Mouse (Mus musculus) stomach, postnatal 0 days (tissue): ENCODE measurements around the gene Gnat2. TPM values are rescaled to one million over a fixed set of nuclear protein-coding genes. Genes with fewer than 3 reads are reported as not detected.

Experiments used
- ATAC-seq: fragments of 200-750 bp; cut with Nextera tagmentation; 2 replicates; pipeline ENCODE4 v1.8.0; 2017; ENCODE audit not compliant: low FRiP score, low TSS enrichment
- DNase-seq: peaks from one replicate; pipeline ENCODE4 v3.0.0-alpha.2; 2016; ENCODE audit warnings: low spot score
- H3K27ac ChIP-seq: fragments of 300-500 bp; sonication (generic); replicated peaks from 2 replicates; pipeline ENCODE4 v1.5.1; 2014; ENCODE audit warnings: mild to moderate bottlenecking, control low read depth
- H3K27me3 ChIP-seq: fragments of 300-500 bp; sonication (generic); 2 replicates; pipeline ENCODE4 v1.6.1; 2014; ENCODE audit warnings: low read length; ENCODE audit not compliant: control insufficient read depth, insufficient read depth
- H3K36me3 ChIP-seq: fragments of 300-500 bp; sonication (generic); 2 replicates; pipeline ENCODE4 v1.6.1; 2014; ENCODE audit warnings: low read length, mixed read lengths; ENCODE audit not compliant: control insufficient read depth, insufficient read depth
- H3K4me1 ChIP-seq: fragments of 300-500 bp; sonication (generic); replicated peaks from 2 replicates; pipeline ENCODE4 v1.6.1; 2014; ENCODE audit warnings: antibody characterized with exemption; ENCODE audit not compliant: control insufficient read depth, insufficient read depth
- H3K4me2 ChIP-seq: fragments of 300-500 bp; sonication (generic); replicated peaks from 2 replicates; pipeline ENCODE4 v1.6.1; 2014; ENCODE audit warnings: low read depth, mild to moderate bottlenecking, control low read depth, moderate library complexity
- H3K4me3 ChIP-seq: fragments of 300-500 bp; sonication (generic); 2 replicates; pipeline ENCODE4 v1.5.1; 2014; ENCODE audit warnings: low read depth, low read length, control low read depth
- H3K9ac ChIP-seq: fragments of 300-500 bp; sonication (generic); 2 replicates; pipeline ENCODE4 v1.6.1; 2014; ENCODE audit warnings: mild to moderate bottlenecking, low read length, control low read depth, mixed read lengths
- H3K9me3 ChIP-seq: fragments of 300-500 bp; sonication (generic); 2 replicates; pipeline ENCODE4 v1.6.1; 2016; ENCODE audit warnings: low read length; ENCODE audit not compliant: control insufficient read depth
- CTCF ChIP-seq: IDR thresholded peaks from 2 replicates; pipeline ENCODE4 v1.5.1; 2016; ENCODE audit warnings: antibody characterized with exemption, low read depth, mild to moderate bottlenecking, moderate library complexity
- EP300 ChIP-seq: optimal IDR thresholded peaks from 2 replicates; pipeline ENCODE3; 2016; ENCODE audit warnings: antibody characterized with exemption
- WGBS: fragments of 180-500 bp; shearing (Covaris S2); extraction: QIAGEN DNeasy Blood & Tissue Kit; methylation state at CpG from one replicate; pipeline ENCODE4 v1.1.7; 2014; 5-methylcytosine and 5-hydroxymethylcytosine counted together
- polyA plus RNA-seq: library from polyadenylated mRNA; unstranded; fragments of >200 nt; fragmentation: Nextera tagmentation; extraction: Ambion mirVana; gene quantifications from 2 replicates; pipeline ENCODE4 v1.2.1, GENCODE M21; 2015

Gene Gnat2
- polyA plus RNA-seq, 1 experiment from 2014 or later, result 0.59 TPM

DNA sequence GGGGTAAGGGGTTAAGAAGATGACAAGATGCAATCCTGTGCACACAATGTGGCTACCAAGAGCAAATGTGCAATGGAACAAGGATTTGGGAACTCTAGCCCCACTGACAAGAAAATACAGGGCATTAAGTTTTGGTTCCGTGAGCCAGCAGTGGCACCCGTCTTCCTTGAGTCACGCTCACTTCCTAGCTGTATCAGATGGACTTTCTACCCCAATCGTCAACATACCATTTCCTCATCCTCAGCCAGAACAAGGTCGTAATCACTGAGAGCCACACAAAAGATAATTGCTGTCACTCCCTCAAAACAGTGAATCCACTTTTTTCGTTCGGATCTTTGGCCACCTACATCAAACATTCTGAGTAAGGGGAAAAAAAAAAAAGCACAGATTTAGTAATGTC is 19.7 kb downstream of the Gnat2 start:
- Histone ChIP-seq H3K9me3 (no peaks in the 10 kb centered on the region), H3K4me1 (no peaks in the 10 kb centered on the region), H3K36me3 (peaks cover 15% of the 10 kb centered on the region), H3K27ac (no peak overlapping the region), H3K4me2 (no peak overlapping the region), H3K9ac (no peak overlapping the region), H3K4me3 (no peak overlapping the region), H3K27me3 (no peaks in the 10 kb centered on the region)
- no peak for DNase-seq
- no peak for ATAC-seq
- 68% methylated on average over 7 of the region's 7 CpGs for WGBS
- TF ChIP-seq EP300 (no peak), CTCF (no peak)

DNA sequence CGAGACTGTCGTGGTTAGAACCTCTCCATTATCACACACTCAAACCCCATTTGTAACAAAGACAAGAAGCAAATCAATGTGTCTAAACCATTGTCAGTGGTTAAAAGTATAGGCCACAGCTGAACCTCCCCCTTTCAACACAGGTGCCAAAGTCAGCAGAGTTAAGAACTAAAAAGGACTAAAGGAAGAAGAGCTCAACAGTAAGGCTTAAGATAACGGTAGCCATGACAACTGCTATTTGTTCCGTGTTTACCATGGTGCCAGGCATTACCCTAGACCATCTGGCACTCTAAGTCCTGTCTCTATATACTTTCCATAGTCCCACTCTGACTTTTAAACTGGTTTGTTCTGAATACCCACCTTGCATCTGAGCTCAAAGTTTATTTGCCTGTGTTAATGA is 20.1 kb downstream of the Gnat2 start:
- Histone ChIP-seq H3K4me3 (no peak overlapping the region), H3K9me3 (no peaks in the 10 kb centered on the region), H3K9ac (no peak overlapping the region), H3K4me1 (no peaks in the 10 kb centered on the region), H3K27me3 (no peaks in the 10 kb centered on the region), H3K36me3 (peaks cover 13% of the 10 kb centered on the region), H3K4me2 (no peak overlapping the region), H3K27ac (no peak overlapping the region)
- no peak for DNase-seq
- WGBS, result 83% methylated on average over 4 of the region's 4 CpGs
- TF ChIP-seq EP300, result no peak
- no peak for TF ChIP-seq CTCF
- ATAC-seq, result no peak

DNA sequence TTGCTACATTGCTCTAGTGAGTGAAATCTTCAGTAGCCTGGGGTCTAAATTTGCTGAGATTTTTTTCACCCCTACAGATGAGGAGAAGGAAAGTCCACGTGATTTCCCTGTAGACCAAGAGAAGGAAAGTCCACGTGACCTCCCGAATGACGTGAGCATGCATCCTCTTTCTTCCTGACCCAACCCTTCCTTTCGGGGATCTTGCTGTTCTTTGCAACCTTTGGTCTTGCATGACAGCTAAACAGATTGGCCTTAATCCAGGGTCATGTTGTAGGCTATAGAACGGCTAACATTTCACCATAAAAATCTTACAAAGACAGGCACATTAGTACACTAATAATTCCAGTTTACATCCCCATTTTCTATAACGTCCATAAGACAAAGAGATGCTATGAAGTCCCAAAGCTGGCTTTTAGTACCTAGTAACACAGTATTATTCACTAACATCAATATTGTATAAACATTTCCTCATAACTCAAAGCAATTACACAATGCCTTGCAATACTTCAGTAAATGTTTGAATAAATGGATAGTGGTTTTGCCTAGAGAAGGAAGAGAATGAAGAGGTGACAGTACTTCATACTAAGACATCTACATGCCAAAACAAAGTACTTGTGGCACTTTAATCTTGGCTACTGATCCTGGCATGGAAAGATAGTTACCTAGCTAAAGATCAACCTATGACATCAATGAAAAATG is 21.2 kb downstream of the Gnat2 start:
- Histone ChIP-seq H3K27me3 (no peaks in the 10 kb centered on the region), H3K9ac (no peak overlapping the region), H3K4me2 (no peak overlapping the region), H3K4me1 (no peaks in the 10 kb centered on the region), H3K4me3 (no peak overlapping the region), H3K27ac (no peak overlapping the region), H3K9me3 (no peaks in the 10 kb centered on the region), H3K36me3 (peaks cover 13% of the 10 kb centered on the region)
- no peak for ATAC-seq
- TF ChIP-seq EP300, result no peak
- TF ChIP-seq CTCF, result no peak
- no peak for DNase-seq
- 77% methylated on average over 7 of the region's 7 CpGs for WGBS

DNA sequence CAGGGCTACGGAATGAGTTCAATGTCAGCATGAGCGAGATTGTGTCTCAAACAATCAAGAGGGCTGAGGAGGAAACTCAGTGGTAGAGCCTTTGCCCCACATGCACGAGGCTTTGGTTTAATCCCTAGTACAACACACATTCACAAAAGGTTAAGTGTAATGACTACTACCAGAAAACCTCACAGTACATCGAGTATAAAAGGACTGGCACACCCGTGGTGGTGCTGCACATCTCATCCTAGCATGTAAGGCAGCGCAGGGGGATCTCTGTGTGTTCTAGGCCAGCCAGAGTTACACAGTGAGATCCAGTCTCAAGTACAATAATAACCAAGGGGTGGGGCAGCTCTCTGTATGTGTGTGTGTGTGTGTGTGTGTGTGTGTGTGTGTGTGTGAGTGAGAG is 24.9 kb downstream of the Gnat2 start:
- H3K9ac ChIP-seq, result no peak overlapping the region
- no peak overlapping the region for H3K4me3 ChIP-seq
- DNase-seq, result no peak
- no peak overlapping the region for H3K27ac ChIP-seq
- 72% methylated on average over 6 of the region's 6 CpGs for WGBS
- TF ChIP-seq EP300 (no peak), CTCF (no peak)
- no peaks in the 10 kb centered on the region for H3K9me3 ChIP-seq
- no peak overlapping the region for H3K4me2 ChIP-seq
- no peaks in the 10 kb centered on the region for H3K4me1 ChIP-seq
- H3K27me3 ChIP-seq, result no peaks in the 10 kb centered on the region
- H3K36me3 ChIP-seq, result peaks cover 10% of the 10 kb centered on the region
- ATAC-seq, result peak; percentile 79

DNA sequence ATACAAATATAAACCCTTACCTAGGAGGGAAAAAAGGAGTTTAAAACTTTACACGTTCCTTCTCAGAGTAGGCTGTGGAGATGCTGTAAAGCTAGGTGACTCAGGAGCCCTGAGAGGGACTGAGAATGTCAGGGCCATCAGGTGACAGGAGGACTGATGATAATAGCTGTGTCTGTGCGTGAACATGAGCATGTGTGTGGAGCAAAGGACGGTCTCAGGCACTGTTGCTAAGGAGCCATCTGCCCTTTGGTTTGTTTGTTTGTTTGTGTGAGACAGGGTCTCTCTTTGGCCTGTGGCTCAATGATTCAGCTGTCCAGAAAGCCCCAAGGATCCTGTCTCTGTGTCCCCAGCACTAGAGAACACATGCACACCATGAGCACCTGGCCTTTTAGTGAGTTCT is 28.5 kb downstream of the Gnat2 start:
- H3K27ac ChIP-seq, result no peak overlapping the region
- ATAC-seq (no peak), DNase-seq (no peak)
- no peaks in the 10 kb centered on the region for H3K27me3 ChIP-seq
- 76% methylated on average over 3 of the region's 3 CpGs for WGBS
- no peak overlapping the region for H3K4me2 ChIP-seq
- H3K36me3 ChIP-seq, result peaks cover 9% of the 10 kb centered on the region
- no peak overlapping the region for H3K4me3 ChIP-seq
- no peak for TF ChIP-seq CTCF
- no peak for TF ChIP-seq EP300
- no peaks in the 10 kb centered on the region for H3K4me1 ChIP-seq
- no peak overlapping the region for H3K9ac ChIP-seq
- H3K9me3 ChIP-seq, result no peaks in the 10 kb centered on the region

DNA sequence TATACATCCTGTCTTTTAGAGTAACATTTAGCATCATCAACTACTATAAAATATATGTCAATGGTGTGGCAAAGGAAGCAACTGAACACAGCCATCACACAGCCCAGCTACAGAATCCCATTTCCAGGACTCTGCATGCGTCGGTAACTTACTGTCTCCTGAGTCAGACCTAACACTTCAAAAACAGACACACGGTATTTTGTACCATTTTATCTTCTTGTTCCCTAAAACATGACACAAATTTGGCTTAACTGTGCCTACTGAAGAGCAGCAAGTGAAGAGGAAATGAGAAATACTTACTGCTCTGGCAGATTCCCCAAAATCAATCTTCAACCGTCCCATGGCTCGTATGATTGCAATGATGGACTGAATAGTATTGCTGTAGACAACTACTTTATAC is 30.7 kb downstream of the Gnat2 start:
- TF ChIP-seq EP300, result no peak
- Histone ChIP-seq H3K4me2 (no peak overlapping the region), H3K4me3 (no peak overlapping the region), H3K36me3 (peaks cover 9% of the 10 kb centered on the region), H3K27ac (no peak overlapping the region), H3K27me3 (no peaks in the 10 kb centered on the region), H3K9ac (no peak overlapping the region), H3K4me1 (no peaks in the 10 kb centered on the region), H3K9me3 (no peaks in the 10 kb centered on the region)
- no peak for DNase-seq
- ATAC-seq, result no peak
- 77% methylated on average over 5 of the region's 5 CpGs for WGBS
